Mouse (Mus musculus) E14TG2a.4 (cell line): ENCODE data around the gene 2410004P03Rik.

Experiments
- CTCF ChIP-seq: conservative IDR thresholded peaks from 2 replicates; pipeline ENCODE4 v1.5.1; 2014; ENCODE audit warnings: low read length
- POU5F1 ChIP-seq: IDR thresholded peaks from 2 replicates; pipeline ENCODE4 v1.6.1; 2014; ENCODE audit warnings: low read length, borderline replicate concordance

DNA sequence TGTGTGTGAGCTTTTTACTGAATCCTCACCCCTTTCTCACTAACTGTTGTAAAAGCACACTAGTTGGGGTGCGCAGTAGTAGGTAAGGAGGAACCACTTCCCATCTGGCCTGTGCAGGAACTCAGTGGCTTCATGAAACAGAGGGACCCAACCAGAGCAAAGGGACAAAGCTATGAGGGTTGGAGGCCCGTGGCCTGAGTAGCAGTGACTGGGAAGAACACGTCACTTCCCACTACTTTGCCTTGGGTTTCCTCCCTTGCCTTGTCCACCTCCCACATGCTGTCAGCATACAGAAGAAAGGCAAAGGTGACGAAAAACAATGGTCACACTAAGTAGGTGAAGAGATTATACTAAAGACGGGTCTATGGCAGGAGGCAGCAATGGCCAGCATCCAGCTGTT, 15.2 kb downstream of the 2410004P03Rik start:
- TF ChIP-seq CTCF, result no peak
- TF ChIP-seq POU5F1, result no peak
